Mouse (Mus musculus): ENCODE data around the gene Ssbp2. TPM values are rescaled to one million over a fixed set of nuclear protein-coding genes. Genes with fewer than 3 reads are reported as not detected.

The Ssbp2 gene
- polyA plus RNA-seq (2014; fragmentation: Nextera tagmentation; extraction: Ambion mirVana), result 96.0 and 97.8 TPM in 2 replicates

DNA sequence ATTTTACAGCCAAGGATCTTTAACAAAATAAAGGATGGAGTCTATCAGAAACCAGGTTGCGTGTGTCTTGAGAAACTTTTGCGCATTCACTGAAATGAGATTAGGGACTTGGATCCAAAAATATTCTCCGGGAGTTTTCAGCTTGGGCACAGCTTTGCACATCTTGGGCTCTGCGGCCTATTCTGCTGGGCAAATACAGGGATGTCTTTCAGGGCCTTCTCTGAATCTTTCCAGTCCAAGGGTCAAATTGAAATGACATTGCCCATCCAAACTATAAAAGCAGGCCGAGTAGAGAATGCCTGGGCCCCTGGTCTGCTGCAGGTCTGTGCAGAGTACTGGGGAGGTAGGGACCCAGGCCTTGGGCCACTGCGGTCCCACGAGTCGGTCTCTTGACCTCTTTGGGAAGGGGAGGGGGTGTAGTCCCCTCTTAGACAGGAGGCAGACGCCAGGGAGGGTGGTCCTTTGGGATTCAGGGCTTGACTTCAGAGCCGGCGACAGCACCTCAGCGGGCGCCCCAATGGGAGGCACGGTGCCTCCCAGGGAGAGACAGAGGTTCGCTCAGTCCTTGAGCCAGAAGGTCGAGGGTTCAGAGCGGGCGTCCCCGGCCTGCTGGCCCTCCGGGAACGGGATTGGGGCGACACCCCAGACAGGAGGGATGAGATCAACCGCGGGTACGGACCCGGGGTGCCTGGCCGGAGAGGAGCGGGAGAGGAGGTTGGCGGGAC, at the start of gene Ssbp2:
Gene Ssbp2, plus strand, starts transcription at position 388 of the 725 bp plus-strand sequence.
- ATAC-seq (replicated peaks; ENCODE audit: insufficient number of reproducible peaks, low FRiP score, low TSS enrichment), result peak; percentile 70

DNA sequence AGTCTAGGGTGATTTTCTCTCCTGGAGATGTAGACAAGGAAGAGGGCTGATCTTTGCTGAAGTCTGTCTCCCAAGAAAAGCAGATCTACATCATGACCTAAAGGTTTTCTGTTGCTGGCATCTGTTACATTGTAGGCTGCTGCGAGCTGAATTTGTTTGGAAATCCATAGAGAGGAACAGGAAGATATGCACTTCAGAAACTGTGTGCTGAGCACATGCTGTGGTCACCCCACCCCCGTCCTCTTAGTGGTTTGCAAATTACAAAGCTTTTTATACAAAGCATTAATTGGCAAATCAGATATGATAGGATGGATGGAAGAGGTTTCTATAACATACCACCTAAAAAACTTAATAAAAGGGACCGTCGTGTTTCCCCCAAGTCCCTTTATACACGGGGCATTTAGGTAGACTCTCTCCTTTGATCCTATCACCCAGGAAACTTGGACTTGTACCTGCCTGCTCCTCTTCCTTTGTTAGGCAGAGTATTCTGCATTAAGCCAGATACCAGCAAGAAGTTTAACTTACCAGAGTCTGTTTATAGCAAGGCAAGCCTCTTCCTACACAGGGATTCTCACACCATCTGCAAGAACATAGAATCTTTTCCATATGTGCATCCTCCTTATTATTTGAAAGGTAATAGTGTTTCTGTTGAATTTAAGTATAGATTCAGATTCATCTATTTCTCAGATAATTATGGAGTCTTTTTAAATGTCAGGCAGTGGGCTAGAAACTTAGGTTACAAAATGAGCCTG, 46.2 kb upstream of the Ssbp2 start:
- Histone ChIP-seq H3K4me3 (ENCODE audit: low read depth, low read length) (no peak overlapping the region), H3K9me3 (replicated peaks; ENCODE audit: control insufficient read depth, low read length) (no peaks in the 10 kb centered on the region), H3K36me3 (ENCODE audit: control insufficient read depth, insufficient read depth, low read length) (no peaks in the 10 kb centered on the region), H3K27me3 (ENCODE audit: control insufficient read depth, insufficient read depth, low read length) (no peaks in the 10 kb centered on the region), H3K4me2 (no peak overlapping the region), H3K4me1 (ENCODE audit: control insufficient read depth, insufficient read depth, low read length) (no peaks in the 10 kb centered on the region), H3K27ac (ENCODE audit: low read depth, low read length) (no peak overlapping the region), H3K9ac (ENCODE audit: low read depth, low read length) (no peak overlapping the region)
- ATAC-seq (replicated peaks; ENCODE audit: insufficient number of reproducible peaks, low FRiP score, low TSS enrichment), result no peak
- WGBS (ENCODE audit: insufficient replicate concordance), result 80% methylated on average over 5 of the region's 5 CpGs

More for the DNA sequence above, at the start of gene Ssbp2:
- Histone ChIP-seq H3K27ac (ENCODE audit: low read depth, low read length) (peak within 1 kb of the TSS; percentile 97), H3K9ac (ENCODE audit: low read depth, low read length) (peak within 1 kb of the TSS; percentile 93), H3K9me3 (replicated peaks; ENCODE audit: control insufficient read depth, low read length) (no peaks in the 10 kb centered on the region), H3K27me3 (ENCODE audit: control insufficient read depth, insufficient read depth, low read length) (no peaks in the 10 kb centered on the region), H3K4me2 (peak within 1 kb of the TSS; percentile 86), H3K36me3 (ENCODE audit: control insufficient read depth, insufficient read depth, low read length) (no peaks in the 10 kb centered on the region), H3K4me3 (ENCODE audit: low read depth, low read length) (peak within 1 kb of the TSS; percentile 93), H3K4me1 (ENCODE audit: control insufficient read depth, insufficient read depth, low read length) (peaks cover 13% of the 10 kb centered on the region)
- WGBS (ENCODE audit: insufficient replicate concordance), result 8% methylated on average over 29 of the region's 29 CpGs

DNA sequence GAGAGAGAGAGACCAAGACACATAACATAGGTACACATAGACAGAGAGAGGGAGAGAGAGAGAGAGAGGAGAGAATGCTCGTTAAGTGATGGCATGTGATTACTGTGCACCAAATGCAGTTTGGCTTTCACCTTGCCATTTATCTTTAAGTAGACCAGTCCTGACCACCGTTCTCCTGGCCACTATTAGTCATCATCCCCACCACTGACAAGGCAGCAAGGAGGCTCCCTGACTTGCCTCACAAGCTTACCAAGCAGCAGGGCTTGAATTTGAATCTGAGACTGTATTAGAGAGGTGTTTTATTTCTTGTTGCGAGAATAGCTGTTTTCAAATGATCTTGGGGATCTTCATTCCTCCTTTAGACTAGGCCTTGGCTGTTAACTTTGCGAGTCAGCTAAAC, 44.2 kb upstream of the Ssbp2 start:
- Histone ChIP-seq H3K36me3 (ENCODE audit: control insufficient read depth, insufficient read depth, low read length) (no peaks in the 10 kb centered on the region), H3K27me3 (ENCODE audit: control insufficient read depth, insufficient read depth, low read length) (no peaks in the 10 kb centered on the region), H3K27ac (ENCODE audit: low read depth, low read length) (no peak overlapping the region), H3K4me3 (ENCODE audit: low read depth, low read length) (no peak overlapping the region), H3K9ac (ENCODE audit: low read depth, low read length) (no peak overlapping the region), H3K9me3 (replicated peaks; ENCODE audit: control insufficient read depth, low read length) (no peaks in the 10 kb centered on the region), H3K4me1 (ENCODE audit: control insufficient read depth, insufficient read depth, low read length) (no peaks in the 10 kb centered on the region), H3K4me2 (no peak overlapping the region)
- ATAC-seq (replicated peaks; ENCODE audit: insufficient number of reproducible peaks, low FRiP score, low TSS enrichment), result no peak
- 64% methylated on average over 4 of the region's 4 CpGs for WGBS (ENCODE audit: insufficient replicate concordance)

DNA sequence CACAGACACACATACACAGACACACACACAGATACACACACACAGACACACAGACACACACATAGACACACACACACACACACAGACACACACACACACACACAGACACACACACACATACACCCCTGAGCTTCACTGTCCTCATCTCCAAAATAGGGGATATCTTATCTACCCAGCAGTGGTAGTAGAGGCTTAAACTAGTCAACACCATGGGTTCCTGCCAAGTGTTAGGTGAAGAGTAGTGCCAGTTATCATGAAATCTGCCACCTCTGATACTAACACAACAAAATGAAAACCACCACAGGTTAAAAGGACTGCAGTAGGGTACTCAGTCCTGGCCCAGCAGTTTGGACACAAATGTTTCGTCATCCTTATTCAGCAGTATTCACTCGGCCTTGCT, 43.4 kb upstream of the Ssbp2 start:
- H3K27me3 ChIP-seq (ENCODE audit: control insufficient read depth, insufficient read depth, low read length), result no peaks in the 10 kb centered on the region
- WGBS (ENCODE audit: insufficient replicate concordance), result 46% methylated on average over 2 of the region's 2 CpGs

DNA sequence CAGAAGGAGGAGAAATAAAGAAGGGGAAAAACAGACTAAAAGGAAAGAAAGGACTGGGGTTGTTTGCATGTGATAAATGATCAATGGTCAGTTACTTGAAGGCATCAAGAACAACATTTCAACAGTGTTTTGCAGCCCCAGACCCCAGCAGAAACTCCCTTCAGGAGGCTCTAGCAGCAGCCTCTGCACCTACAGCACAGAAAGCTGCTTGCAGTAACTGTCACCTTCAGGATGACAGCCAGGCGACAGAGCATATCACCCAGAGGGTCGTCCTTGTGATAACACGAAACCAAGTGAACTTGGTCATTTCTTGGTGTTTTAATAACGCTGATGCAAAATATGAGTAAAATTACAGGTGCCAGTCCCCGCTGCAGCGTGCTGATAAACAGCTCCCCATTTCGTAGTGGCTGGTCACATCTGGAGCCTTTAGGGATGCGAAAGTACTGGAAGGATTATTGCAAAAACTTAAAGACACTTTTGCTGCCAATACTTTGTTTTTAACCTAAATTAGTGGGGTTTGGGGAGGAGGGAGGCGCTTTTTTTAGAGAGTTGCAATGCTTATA, 38.6 kb upstream of the Ssbp2 start:
- H3K27ac ChIP-seq (ENCODE audit: low read depth, low read length), result no peak overlapping the region

More for the DNA sequence above, 43.4 kb upstream of the Ssbp2 start:
- Histone ChIP-seq H3K4me1 (ENCODE audit: control insufficient read depth, insufficient read depth, low read length) (no peaks in the 10 kb centered on the region), H3K4me2 (no peak overlapping the region), H3K9ac (ENCODE audit: low read depth, low read length) (no peak overlapping the region), H3K36me3 (ENCODE audit: control insufficient read depth, insufficient read depth, low read length) (no peaks in the 10 kb centered on the region), H3K4me3 (ENCODE audit: low read depth, low read length) (no peak overlapping the region), H3K9me3 (replicated peaks; ENCODE audit: control insufficient read depth, low read length) (no peaks in the 10 kb centered on the region), H3K27ac (ENCODE audit: low read depth, low read length) (no peak overlapping the region)
- ATAC-seq (replicated peaks; ENCODE audit: insufficient number of reproducible peaks, low FRiP score, low TSS enrichment), result no peak

DNA sequence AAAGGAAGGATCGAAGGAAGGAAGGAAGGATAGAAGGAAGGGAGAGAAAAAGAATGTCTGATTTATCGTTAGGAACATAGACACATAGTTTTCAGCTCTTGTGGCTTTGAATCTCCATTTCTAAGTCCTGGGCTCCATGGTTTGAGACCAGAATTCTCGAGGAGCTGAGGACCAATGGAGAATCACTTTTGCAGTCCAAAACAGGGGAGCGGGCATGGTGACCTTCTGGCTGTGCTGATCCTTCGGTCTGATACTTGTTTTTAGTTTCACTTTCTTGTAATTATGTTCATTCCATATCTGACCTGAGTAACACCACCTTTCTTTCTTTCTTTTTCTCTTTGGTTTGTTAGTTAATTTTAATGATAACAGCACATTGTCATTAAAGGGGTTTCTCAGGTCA, 29.2 kb upstream of the Ssbp2 start:
- WGBS (ENCODE audit: insufficient replicate concordance), result 76% methylated on average over 5 of the region's 5 CpGs
- H3K27ac ChIP-seq (ENCODE audit: low read depth, low read length), result no peak overlapping the region

More for the DNA sequence above, 38.6 kb upstream of the Ssbp2 start:
- H3K9me3 ChIP-seq (replicated peaks; ENCODE audit: control insufficient read depth, low read length), result no peaks in the 10 kb centered on the region
- H3K4me1 ChIP-seq (ENCODE audit: control insufficient read depth, insufficient read depth, low read length), result no peaks in the 10 kb centered on the region
- H3K4me3 ChIP-seq (ENCODE audit: low read depth, low read length), result no peak overlapping the region
- WGBS (ENCODE audit: insufficient replicate concordance), result 26% methylated on average over 9 of the region's 9 CpGs
- no peak overlapping the region for H3K9ac ChIP-seq (ENCODE audit: low read depth, low read length)
- H3K36me3 ChIP-seq (ENCODE audit: control insufficient read depth, insufficient read depth, low read length), result no peaks in the 10 kb centered on the region
- no peak for ATAC-seq (replicated peaks; ENCODE audit: insufficient number of reproducible peaks, low FRiP score, low TSS enrichment)
- H3K27me3 ChIP-seq (ENCODE audit: control insufficient read depth, insufficient read depth, low read length), result no peaks in the 10 kb centered on the region
- no peak overlapping the region; the same call in 1 of the 2 replicates for H3K4me2 ChIP-seq

DNA sequence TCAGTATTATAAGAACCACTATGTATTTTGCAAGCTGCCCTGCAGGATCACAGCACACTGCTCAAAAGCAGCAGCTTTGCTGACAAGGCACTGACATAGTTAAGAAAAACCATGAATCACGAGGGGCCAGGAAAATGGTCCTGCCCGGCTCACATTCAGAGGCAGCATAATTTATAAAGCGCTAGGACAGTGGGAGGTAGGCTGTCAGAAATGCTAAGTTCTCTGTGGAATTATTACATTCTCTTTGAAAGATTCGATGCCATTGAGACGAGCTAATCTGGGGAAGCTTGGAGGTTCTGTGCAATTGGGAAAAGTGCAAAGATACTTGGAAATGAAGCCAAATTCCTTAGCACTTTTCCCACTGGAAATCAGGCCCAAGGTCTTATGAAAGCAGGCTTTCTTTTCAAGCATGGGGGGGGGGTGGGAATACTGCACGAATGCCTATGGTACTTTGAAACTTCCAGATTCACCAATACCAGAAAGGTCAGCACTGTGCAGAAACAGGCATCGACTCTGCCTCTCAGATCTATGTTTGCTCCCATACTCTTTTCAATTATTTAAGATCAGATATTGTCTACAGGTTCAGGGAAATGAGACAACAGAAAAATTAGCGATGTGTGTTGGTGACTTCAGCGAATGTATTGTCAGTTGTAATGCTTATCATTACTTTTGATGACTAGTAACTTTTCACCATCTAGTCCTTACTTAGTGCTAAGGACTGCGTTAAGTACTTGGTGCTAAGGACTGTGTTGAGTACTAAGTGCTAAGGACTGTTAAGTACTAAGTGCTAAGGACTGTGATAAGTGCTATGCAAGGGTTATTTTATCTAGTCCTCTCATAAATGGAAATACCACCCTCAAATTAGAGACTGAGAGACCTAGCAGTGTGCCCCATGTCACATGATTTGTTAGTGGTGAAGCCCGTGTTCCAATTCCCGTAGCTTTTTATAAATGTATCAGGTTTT, 28.4 kb upstream of the Ssbp2 start:
- 65% methylated on average over 12 of the region's 12 CpGs for WGBS (ENCODE audit: insufficient replicate concordance)
- Histone ChIP-seq H3K36me3 (ENCODE audit: control insufficient read depth, insufficient read depth, low read length) (no peaks in the 10 kb centered on the region), H3K4me2 (no peak overlapping the region), H3K27ac (ENCODE audit: low read depth, low read length) (no peak overlapping the region), H3K9ac (ENCODE audit: low read depth, low read length) (no peak overlapping the region), H3K4me1 (ENCODE audit: control insufficient read depth, insufficient read depth, low read length) (no peaks in the 10 kb centered on the region), H3K4me3 (ENCODE audit: low read depth, low read length) (no peak overlapping the region), H3K27me3 (ENCODE audit: control insufficient read depth, insufficient read depth, low read length) (no peaks in the 10 kb centered on the region), H3K9me3 (replicated peaks; ENCODE audit: control insufficient read depth, low read length) (no peaks in the 10 kb centered on the region)
- no peak for ATAC-seq (replicated peaks; ENCODE audit: insufficient number of reproducible peaks, low FRiP score, low TSS enrichment)

More for the DNA sequence above, 29.2 kb upstream of the Ssbp2 start:
- Histone ChIP-seq H3K4me3 (ENCODE audit: low read depth, low read length) (no peak overlapping the region), H3K36me3 (ENCODE audit: control insufficient read depth, insufficient read depth, low read length) (no peaks in the 10 kb centered on the region), H3K4me2 (no peak overlapping the region), H3K9me3 (replicated peaks; ENCODE audit: control insufficient read depth, low read length) (no peaks in the 10 kb centered on the region), H3K9ac (ENCODE audit: low read depth, low read length) (no peak overlapping the region), H3K4me1 (ENCODE audit: control insufficient read depth, insufficient read depth, low read length) (no peaks in the 10 kb centered on the region), H3K27me3 (ENCODE audit: control insufficient read depth, insufficient read depth, low read length) (no peaks in the 10 kb centered on the region)
- ATAC-seq (replicated peaks; ENCODE audit: insufficient number of reproducible peaks, low FRiP score, low TSS enrichment), result no peak

DNA sequence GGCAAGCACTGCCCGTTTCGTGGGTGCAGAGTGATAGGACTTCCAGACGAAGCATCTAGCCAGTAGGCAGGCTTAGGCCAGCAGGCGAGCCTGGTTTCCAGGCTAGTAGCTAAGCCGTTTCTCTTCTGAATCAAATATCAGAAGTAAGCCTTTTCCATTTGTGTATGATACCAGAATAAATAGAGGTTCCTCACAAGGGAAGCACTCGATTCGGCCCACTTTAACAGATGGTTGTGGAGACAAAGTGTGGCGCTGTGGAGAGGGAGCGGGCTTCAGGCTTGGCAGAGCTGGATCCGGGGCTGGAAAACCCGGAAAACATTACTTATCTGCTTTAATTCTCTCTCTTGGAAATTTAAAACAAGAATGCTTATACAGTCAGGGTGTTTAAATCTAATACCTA, 27.1 kb upstream of the Ssbp2 start:
- H3K4me1 ChIP-seq (ENCODE audit: control insufficient read depth, insufficient read depth, low read length), result no peaks in the 10 kb centered on the region
- H3K4me3 ChIP-seq (ENCODE audit: low read depth, low read length), result no peak overlapping the region
- no peak overlapping the region for H3K9ac ChIP-seq (ENCODE audit: low read depth, low read length)
- H3K36me3 ChIP-seq (ENCODE audit: control insufficient read depth, insufficient read depth, low read length), result no peaks in the 10 kb centered on the region
- ATAC-seq (replicated peaks; ENCODE audit: insufficient number of reproducible peaks, low FRiP score, low TSS enrichment), result no peak
- no peak overlapping the region for H3K27ac ChIP-seq (ENCODE audit: low read depth, low read length)
- 83% methylated on average over 11 of the region's 11 CpGs for WGBS (ENCODE audit: insufficient replicate concordance)
- H3K27me3 ChIP-seq (ENCODE audit: control insufficient read depth, insufficient read depth, low read length), result no peaks in the 10 kb centered on the region
- H3K9me3 ChIP-seq (replicated peaks; ENCODE audit: control insufficient read depth, low read length), result no peaks in the 10 kb centered on the region
- no peak overlapping the region for H3K4me2 ChIP-seq

Measured in heart, embryonic 11.5 days (tissue).